Mouse (Mus musculus) A20 (cell line): ENCODE data around the gene Adgrg7.

Experiments used
- DNase-seq: peaks from one replicate; pipeline ENCODE4 v3.0.0-alpha.2; 2011; ENCODE audit warnings: low read depth, low spot score

The Adgrg7 gene

DNA sequence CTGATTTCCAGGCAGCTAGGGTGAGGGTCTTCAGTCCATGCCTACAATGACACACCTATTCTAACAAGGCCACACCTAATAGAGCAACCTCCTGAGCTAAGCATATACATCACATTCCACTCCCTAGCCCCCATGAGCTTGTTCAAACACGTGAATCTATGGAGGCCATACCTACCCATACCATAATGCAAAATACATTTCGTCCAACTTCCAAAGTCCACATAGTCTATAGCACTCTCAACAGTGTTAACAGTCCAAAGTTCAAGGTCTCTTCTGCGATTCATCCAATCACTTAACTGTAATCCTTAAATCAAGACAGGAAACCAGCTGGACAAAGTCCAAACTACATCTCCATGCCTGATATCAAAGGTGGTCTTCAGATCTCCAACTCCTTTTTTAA lies 85.6 kb downstream of the Adgrg7 start:
- DNase-seq, result no peak

- DNase-seq, result no peak
Measured at GRCm38 (mm10) chr16:56705731-56706130, 89.9 kb downstream of the Adgrg7 start.

DNA sequence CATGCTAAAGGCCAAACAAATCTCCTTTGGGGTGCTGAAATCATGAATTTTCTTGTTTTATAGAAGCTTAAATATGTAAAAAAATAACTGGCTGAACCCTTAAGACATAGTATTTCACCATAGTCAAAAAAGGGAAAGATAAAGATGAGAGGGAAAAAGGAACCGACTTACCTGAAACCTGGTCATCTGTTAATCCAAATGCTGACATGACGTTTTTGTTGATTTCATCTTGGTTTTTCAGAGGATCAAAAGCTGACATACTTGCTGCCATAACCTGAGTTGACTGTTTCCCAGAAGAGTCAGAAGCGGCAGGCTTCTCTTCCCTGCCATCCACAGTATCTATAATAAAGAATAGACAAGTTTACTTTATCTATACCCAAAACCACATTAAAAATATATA lies 94.8 kb downstream of the Adgrg7 start:
- no peak for DNase-seq

DNA sequence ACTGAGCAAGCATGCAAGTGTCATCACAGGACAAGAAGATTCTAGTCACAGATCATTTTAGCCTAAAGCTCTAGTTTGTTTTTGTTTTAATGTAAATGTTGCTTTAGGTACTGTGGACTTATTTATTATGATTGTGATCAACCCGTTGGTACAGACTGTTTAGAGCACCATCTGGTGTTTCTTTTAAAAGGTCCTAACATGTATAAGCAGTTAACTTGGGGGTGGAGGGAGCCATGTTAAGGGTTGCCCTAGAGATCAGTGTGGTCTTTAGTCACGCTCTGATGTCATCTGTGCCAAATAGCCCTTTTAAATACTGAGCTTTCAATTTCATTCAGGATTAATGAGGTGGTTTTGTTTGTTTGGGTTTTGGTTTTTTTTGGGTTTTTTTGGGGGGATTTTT lies 99.2 kb downstream of the Adgrg7 start:
- DNase-seq, result no peak

- no peak for DNase-seq
Measured at GRCm38 (mm10) chr16:56690715-56691114, 104.9 kb downstream of the Adgrg7 start.

DNA sequence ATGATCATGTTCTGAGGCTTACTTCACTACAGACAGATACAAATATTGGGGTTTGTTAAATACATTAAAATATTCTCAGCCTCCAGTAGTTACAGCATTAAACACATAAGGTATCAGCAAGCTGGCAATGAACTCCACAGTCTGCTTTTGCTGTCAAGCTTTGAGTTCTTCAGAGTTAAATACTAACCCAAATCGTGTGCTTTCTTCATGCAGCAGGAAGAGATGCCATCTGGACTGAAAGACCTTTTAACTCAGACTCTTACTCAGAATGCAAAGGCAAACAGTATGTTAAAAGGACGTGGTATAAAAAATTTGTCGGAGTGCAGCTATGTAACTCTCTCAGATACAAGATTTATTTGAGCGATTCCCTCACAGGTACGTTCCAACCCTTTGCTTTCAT lies 108.9 kb downstream of the Adgrg7 start:
- no peak for DNase-seq

DNA sequence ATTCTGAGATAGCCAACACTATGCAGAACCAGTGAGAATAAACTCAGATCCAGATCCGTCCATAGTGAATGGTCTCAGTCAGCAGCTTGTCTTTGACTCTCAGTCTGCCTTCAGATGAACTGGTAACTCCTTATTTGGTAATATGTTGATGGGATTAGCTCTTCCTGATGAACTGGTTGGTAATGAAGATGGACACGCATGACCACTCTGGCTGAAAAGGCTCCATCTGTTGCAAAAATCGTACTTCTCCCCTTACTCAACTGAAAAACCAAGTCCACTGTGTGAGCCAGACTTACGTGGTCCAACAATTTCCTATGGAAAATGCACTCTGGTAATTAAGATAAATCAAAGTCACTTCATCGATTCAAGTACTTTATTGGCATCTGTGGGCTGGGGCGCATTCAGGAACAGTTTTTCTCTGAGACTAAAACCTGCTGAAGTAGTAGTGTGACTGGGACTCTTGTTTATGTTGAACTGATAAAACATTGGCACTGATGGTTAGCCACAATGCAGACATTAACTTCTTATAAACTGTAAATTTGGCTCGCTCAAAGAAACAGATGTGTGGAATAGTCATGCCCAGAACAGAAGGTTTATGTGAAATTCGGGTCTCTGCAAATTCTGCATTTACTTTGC lies 114.5 kb downstream of the Adgrg7 start:
- DNase-seq, result no peak

DNA sequence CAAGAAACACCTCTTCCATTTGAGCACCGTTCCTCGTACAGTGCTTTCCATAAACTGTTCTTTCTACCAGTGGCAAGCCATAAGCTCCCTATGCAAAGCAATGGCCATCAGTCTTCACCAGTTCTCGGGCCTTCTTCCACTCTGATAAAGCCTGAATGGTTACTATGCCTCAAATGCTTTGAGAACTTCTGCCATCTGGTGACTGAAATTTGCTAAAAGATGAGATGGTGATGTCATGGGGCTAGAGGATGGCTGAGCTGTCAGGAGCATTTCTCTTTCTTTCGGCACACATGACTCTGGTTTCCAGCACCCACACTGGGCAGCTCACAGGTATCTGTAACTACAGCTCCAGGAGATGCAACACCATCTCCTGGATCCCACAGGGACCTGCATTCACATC lies 118.5 kb downstream of the Adgrg7 start:
- no peak for DNase-seq
